Mouse (Mus musculus): ENCODE results near the gene Csnk1g2. TPM values are rescaled to one million over a fixed set of nuclear protein-coding genes. Genes with fewer than 3 reads are reported as not detected.

Gene Csnk1g2
- polyA plus RNA-seq (2014; fragmentation: Illumina TruSeq; extraction: RNeasy Lipid Tissue Mini Kit (QIAGEN cat#74804); ENCODE audit: low read depth, low replicate concordance): 1.1 TPM

DNA sequence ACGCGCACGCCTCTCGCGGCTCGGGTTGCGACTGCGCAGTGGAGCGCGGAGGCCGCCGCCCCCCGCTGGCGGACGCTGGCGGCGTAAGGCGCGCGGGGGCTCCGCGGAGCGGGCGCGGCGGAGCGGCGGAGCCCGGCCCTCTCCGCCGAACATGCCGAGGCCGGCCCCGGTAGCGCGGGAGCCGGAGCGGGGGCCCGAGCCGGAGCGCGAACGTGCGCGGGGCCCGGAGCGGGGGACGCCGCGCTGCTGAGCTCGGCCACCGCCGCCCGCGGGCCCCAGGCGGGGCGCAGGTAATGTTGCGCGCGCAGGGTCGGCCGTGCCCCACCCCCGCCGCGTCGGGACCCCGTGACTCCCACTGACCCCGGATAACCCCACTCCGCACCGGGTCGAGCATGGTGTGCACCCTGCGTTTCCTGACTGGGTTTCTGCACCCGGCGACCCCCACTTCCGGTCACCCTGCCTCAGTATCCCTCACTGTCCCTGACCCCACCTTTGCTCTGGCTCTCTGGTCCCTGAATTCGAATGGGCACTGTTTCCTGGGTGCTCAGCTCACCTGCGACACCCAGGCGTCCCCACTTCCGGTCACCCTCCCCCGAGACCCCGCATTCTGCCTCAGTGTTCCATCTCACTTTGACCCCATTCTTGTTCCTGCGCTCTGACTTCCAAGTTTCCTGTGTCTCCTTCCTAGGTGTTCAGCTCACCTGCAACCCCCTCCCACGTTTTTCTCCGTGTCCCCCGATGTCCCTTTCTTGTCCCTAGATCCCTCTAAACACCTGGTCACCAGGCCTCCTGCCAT is at the start of gene Csnk1g2:
Gene Csnk1g2, plus strand, starts transcription at position 178 of the 796 bp plus-strand sequence.

GRCm38 (mm10) chr10:80577195-80578130 is 45.2 kb upstream of the Csnk1g2 start, which contains the start of gene Klf16:
TSS of gene Klf16 (minus strand) at chr10:80577321.

DNA sequence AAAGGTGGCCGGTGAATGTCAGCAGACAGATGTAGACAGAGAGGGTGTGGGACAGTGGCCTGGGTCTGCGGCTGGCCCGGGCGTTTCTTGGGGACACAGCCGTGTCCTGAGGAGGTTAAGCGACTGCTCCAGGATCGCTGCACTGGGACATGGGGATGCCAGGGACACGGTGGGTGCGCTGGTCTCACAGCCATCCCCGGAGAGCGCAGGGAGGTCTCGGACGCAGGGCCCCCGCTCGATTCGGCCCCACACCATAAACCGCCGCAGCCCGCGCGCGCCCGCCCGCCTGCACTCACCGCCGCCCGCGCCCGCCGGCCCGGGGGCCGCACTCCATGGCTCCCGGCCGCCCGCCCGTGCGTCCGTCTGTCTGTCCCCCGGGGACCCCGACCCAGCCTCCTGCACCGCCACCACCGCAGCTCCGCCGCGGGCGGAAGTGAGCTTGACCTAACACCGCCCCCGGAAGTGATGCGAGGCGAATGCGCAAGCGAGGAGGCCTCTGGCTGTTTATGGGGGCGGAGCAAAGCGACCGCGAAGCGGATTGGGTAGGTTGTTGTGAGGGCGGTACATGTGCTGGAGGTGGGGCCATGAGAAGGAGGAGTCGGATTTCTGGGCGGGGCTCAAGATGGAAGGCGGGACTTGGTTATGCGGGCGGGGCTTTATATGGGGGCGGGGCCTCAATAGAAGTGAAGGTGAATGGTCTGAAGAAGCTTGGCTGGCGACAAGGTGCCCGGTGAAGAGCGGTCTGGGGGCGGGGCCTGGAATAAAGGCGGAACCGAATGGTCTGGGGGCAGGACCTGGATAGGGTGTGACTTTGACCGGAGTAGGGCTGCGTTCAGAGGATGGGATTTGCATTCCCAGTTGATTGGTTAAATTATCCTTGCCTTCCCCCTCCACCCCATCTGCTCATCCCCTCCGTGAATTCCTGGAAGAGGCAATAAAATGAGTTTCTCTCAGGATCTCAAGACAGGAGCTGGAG is 32.5 kb upstream of the Csnk1g2 start, which contains the start of gene Abhd17a:
Gene Abhd17a, minus strand, starts transcription at position 463 of the 976 bp plus-strand sequence.

GRCm38 (mm10) chr10:80602698-80603325 is 19.8 kb upstream of the Csnk1g2 start, which contains the start of the genes Scamp4 and Adat3:
TSS of gene Scamp4 (plus strand) at chr10:80602872.
TSS of gene Adat3 (plus strand) at chr10:80602880.

GRCm38 (mm10) chr10:80605721-80606120 is 16.9 kb upstream of the Csnk1g2 start, which contains the start of gene Gm49322:
TSS of gene Gm49322 (plus strand) at chr10:80606021.

DNA sequence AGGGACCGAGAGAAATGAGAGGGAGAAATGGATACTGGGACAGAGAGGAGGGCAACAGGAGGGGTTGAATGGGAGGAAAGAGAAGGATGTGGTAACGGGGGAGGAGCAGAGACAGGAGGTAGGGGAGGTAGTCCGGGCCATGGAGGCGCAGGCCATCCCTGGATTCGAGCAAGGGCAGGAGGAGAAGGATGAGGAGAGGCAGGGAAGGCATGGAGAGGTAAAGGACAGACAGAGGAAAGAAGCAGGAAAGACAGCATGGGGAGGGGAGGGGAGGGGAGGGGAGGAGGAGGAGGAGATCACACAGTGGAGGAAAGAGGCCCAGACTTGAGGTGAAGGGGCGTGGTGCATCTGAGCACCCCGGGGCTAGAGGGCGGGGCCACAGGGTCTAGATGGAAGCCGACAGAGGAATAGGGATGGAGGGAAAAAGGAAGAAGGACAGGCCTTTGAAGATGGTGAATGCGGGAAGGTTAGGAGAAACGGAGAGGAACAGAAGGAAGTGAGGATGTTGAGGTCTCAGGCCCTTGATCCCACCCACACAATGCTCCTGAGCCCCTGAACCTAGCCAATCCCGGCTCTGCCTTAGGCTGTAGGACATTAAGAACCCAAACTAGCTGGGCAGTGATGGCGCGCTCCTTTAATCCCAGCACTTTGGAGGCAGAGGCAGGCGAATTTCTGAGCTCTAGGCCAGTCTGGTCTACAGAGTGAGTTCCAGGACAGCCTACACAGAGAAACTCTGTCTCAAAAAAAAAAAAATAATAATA is 34.4 kb downstream of the Csnk1g2 start, which contains the start of gene Btbd2:
Gene Btbd2, minus strand, starts transcription at position 209 of the 761 bp plus-strand sequence.

GRCm38 (mm10) chr10:80677942-80678436 is 55.4 kb downstream of the Csnk1g2 start, which contains the start of gene Mknk2:
TSS of gene Mknk2 (minus strand) at chr10:80678112.

Other genes starting within 250 kb of the Csnk1g2 start
- gene Mex3d, start 235.2 kb upstream of the Csnk1g2 start, polyA plus RNA-seq (2014; fragmentation: Illumina TruSeq; extraction: RNeasy Lipid Tissue Mini Kit (QIAGEN cat#74804); ENCODE audit: low read depth, low replicate concordance): 6.1 TPM
- not detected for gene Mbd3, start 223.3 kb upstream of the Csnk1g2 start, polyA plus RNA-seq (2014; fragmentation: Illumina TruSeq; extraction: RNeasy Lipid Tissue Mini Kit (QIAGEN cat#74804); ENCODE audit: low read depth, low replicate concordance)
- gene Uqcr11, start 216.0 kb upstream of the Csnk1g2 start, polyA plus RNA-seq (2014; fragmentation: Illumina TruSeq; extraction: RNeasy Lipid Tissue Mini Kit (QIAGEN cat#74804); ENCODE audit: low read depth, low replicate concordance): not detected
- 3.2 TPM for gene Tcf3, start 189.2 kb upstream of the Csnk1g2 start, polyA plus RNA-seq (2014; fragmentation: Illumina TruSeq; extraction: RNeasy Lipid Tissue Mini Kit (QIAGEN cat#74804); ENCODE audit: low read depth, low replicate concordance)
- gene Onecut3, start 128.0 kb upstream of the Csnk1g2 start, polyA plus RNA-seq (2014; fragmentation: Illumina TruSeq; extraction: RNeasy Lipid Tissue Mini Kit (QIAGEN cat#74804); ENCODE audit: low read depth, low replicate concordance): not detected
- gene Atp8b3, start 83.7 kb upstream of the Csnk1g2 start, polyA plus RNA-seq (2014; fragmentation: Illumina TruSeq; extraction: RNeasy Lipid Tissue Mini Kit (QIAGEN cat#74804); ENCODE audit: low read depth, low replicate concordance): not detected
- gene Rexo1, start 61.3 kb upstream of the Csnk1g2 start, polyA plus RNA-seq (2014; fragmentation: Illumina TruSeq; extraction: RNeasy Lipid Tissue Mini Kit (QIAGEN cat#74804); ENCODE audit: low read depth, low replicate concordance): 0.66 TPM
- gene Klf16, start 45.5 kb upstream of the Csnk1g2 start, polyA plus RNA-seq (2014; fragmentation: Illumina TruSeq; extraction: RNeasy Lipid Tissue Mini Kit (QIAGEN cat#74804); ENCODE audit: low read depth, low replicate concordance): 2.7 TPM
- not detected for gene Abhd17a, start 32.5 kb upstream of the Csnk1g2 start, polyA plus RNA-seq (2014; fragmentation: Illumina TruSeq; extraction: RNeasy Lipid Tissue Mini Kit (QIAGEN cat#74804); ENCODE audit: low read depth, low replicate concordance)
- gene Scamp4, start 20.0 kb upstream of the Csnk1g2 start, polyA plus RNA-seq (2014; fragmentation: Illumina TruSeq; extraction: RNeasy Lipid Tissue Mini Kit (QIAGEN cat#74804); ENCODE audit: low read depth, low replicate concordance): 1.9 TPM
- not detected for gene Adat3, start 20.0 kb upstream of the Csnk1g2 start, polyA plus RNA-seq (2014; fragmentation: Illumina TruSeq; extraction: RNeasy Lipid Tissue Mini Kit (QIAGEN cat#74804); ENCODE audit: low read depth, low replicate concordance)
- not detected for gene Gm49322, start 16.8 kb upstream of the Csnk1g2 start, polyA plus RNA-seq (2014; fragmentation: Illumina TruSeq; extraction: RNeasy Lipid Tissue Mini Kit (QIAGEN cat#74804); ENCODE audit: low read depth, low replicate concordance)
- 0.22 TPM for gene Btbd2, start 34.2 kb downstream of the Csnk1g2 start, polyA plus RNA-seq (2014; fragmentation: Illumina TruSeq; extraction: RNeasy Lipid Tissue Mini Kit (QIAGEN cat#74804); ENCODE audit: low read depth, low replicate concordance)
- gene Mknk2, start 55.3 kb downstream of the Csnk1g2 start, polyA plus RNA-seq (2014; fragmentation: Illumina TruSeq; extraction: RNeasy Lipid Tissue Mini Kit (QIAGEN cat#74804); ENCODE audit: low read depth, low replicate concordance): 3.6 TPM
- gene Mob3a, start 79.1 kb downstream of the Csnk1g2 start, polyA plus RNA-seq (2014; fragmentation: Illumina TruSeq; extraction: RNeasy Lipid Tissue Mini Kit (QIAGEN cat#74804); ENCODE audit: low read depth, low replicate concordance): 4.6 TPM
- 3.5 TPM for gene Izumo4, start 79.3 kb downstream of the Csnk1g2 start, polyA plus RNA-seq (2014; fragmentation: Illumina TruSeq; extraction: RNeasy Lipid Tissue Mini Kit (QIAGEN cat#74804); ENCODE audit: low read depth, low replicate concordance)
- 14.0 TPM for gene Ap3d1, start 119.4 kb downstream of the Csnk1g2 start, polyA plus RNA-seq (2014; fragmentation: Illumina TruSeq; extraction: RNeasy Lipid Tissue Mini Kit (QIAGEN cat#74804); ENCODE audit: low read depth, low replicate concordance)
- 3.0 TPM for gene Dot1l, start 132.4 kb downstream of the Csnk1g2 start, polyA plus RNA-seq (2014; fragmentation: Illumina TruSeq; extraction: RNeasy Lipid Tissue Mini Kit (QIAGEN cat#74804); ENCODE audit: low read depth, low replicate concordance)
- gene Sf3a2, start 175.4 kb downstream of the Csnk1g2 start, polyA plus RNA-seq (2014; fragmentation: Illumina TruSeq; extraction: RNeasy Lipid Tissue Mini Kit (QIAGEN cat#74804); ENCODE audit: low read depth, low replicate concordance): 2.4 TPM
- gene Plekhj1, start 175.8 kb downstream of the Csnk1g2 start, polyA plus RNA-seq (2014; fragmentation: Illumina TruSeq; extraction: RNeasy Lipid Tissue Mini Kit (QIAGEN cat#74804); ENCODE audit: low read depth, low replicate concordance): 3.9 TPM
- not detected for gene Amh, start 182.4 kb downstream of the Csnk1g2 start, polyA plus RNA-seq (2014; fragmentation: Illumina TruSeq; extraction: RNeasy Lipid Tissue Mini Kit (QIAGEN cat#74804); ENCODE audit: low read depth, low replicate concordance)
- gene Jsrp1, start 190.7 kb downstream of the Csnk1g2 start, polyA plus RNA-seq (2014; fragmentation: Illumina TruSeq; extraction: RNeasy Lipid Tissue Mini Kit (QIAGEN cat#74804); ENCODE audit: low read depth, low replicate concordance): not detected
- gene Oaz1, start 203.8 kb downstream of the Csnk1g2 start, polyA plus RNA-seq (2014; fragmentation: Illumina TruSeq; extraction: RNeasy Lipid Tissue Mini Kit (QIAGEN cat#74804); ENCODE audit: low read depth, low replicate concordance): 116 TPM
- not detected for gene Lingo3, start 221.2 kb downstream of the Csnk1g2 start, polyA plus RNA-seq (2014; fragmentation: Illumina TruSeq; extraction: RNeasy Lipid Tissue Mini Kit (QIAGEN cat#74804); ENCODE audit: low read depth, low replicate concordance)
- gene Lsm7, start 232.4 kb downstream of the Csnk1g2 start, polyA plus RNA-seq (2014; fragmentation: Illumina TruSeq; extraction: RNeasy Lipid Tissue Mini Kit (QIAGEN cat#74804); ENCODE audit: low read depth, low replicate concordance): 2.8 TPM
- not detected for gene Sppl2b, start 232.4 kb downstream of the Csnk1g2 start, polyA plus RNA-seq (2014; fragmentation: Illumina TruSeq; extraction: RNeasy Lipid Tissue Mini Kit (QIAGEN cat#74804); ENCODE audit: low read depth, low replicate concordance)
- not detected for gene Tmprss9, start 249.0 kb downstream of the Csnk1g2 start, polyA plus RNA-seq (2014; fragmentation: Illumina TruSeq; extraction: RNeasy Lipid Tissue Mini Kit (QIAGEN cat#74804); ENCODE audit: low read depth, low replicate concordance)

Measured in sigmoid colon, adult 10 weeks (tissue).